Mouse (Mus musculus) midbrain, embryonic 16.5 days (tissue): ENCODE measurements around the gene Klhl15. TPM values are rescaled to one million over a fixed set of nuclear protein-coding genes. Genes with fewer than 3 reads are reported as not detected.

Source experiments
- ATAC-seq: fragments of 200-750 bp; cut with Nextera tagmentation; 2 replicates; pipeline ENCODE4 v1.8.0; 2017; ENCODE audit warnings: moderate TSS enrichment
- H3K27ac ChIP-seq: fragments of 300-500 bp; sonication (generic); 2 replicates; pipeline ENCODE4 v1.5.1; 2014; ENCODE audit warnings: mild to moderate bottlenecking, low read length, mixed read lengths
- H3K27me3 ChIP-seq: fragments of 300-500 bp; sonication (generic); 2 replicates; pipeline ENCODE4 v1.6.1; 2014; ENCODE audit warnings: low read depth, low read length, mixed read lengths; ENCODE audit not compliant: control insufficient read depth, insufficient read depth
- H3K36me3 ChIP-seq: fragments of 300-500 bp; sonication (generic); 2 replicates; pipeline ENCODE4 v1.6.1; 2014; ENCODE audit warnings: mild to moderate bottlenecking, low read length, moderate library complexity, mixed read lengths; ENCODE audit not compliant: control insufficient read depth, insufficient read depth
- H3K4me1 ChIP-seq: fragments of 300-500 bp; sonication (generic); 2 replicates; pipeline ENCODE4 v1.6.1; 2014; ENCODE audit warnings: mild to moderate bottlenecking, low read length, mixed read lengths; ENCODE audit not compliant: control insufficient read depth, insufficient read depth
- H3K4me2 ChIP-seq: fragments of 300-500 bp; sonication (generic); 2 replicates; pipeline ENCODE4 v1.6.1; 2014; ENCODE audit warnings: mild to moderate bottlenecking, low read length, mixed read lengths
- H3K4me3 ChIP-seq: fragments of 300-500 bp; sonication (generic); 2 replicates; pipeline ENCODE4 v1.5.1; 2014; ENCODE audit warnings: low read depth, mild to moderate bottlenecking, low read length, moderate library complexity, mixed read lengths
- H3K9ac ChIP-seq: fragments of 300-500 bp; sonication (generic); 2 replicates; pipeline ENCODE4 v1.6.1; 2014; ENCODE audit warnings: low read depth, low read length, mixed read lengths
- H3K9me3 ChIP-seq: fragments of 300-500 bp; sonication (generic); replicated peaks from 2 replicates; pipeline ENCODE4 v1.6.1; 2014; ENCODE audit warnings: mild to moderate bottlenecking, low read length, mixed read lengths; ENCODE audit not compliant: control insufficient read depth, poor library complexity, severe bottlenecking
- WGBS: fragments of 180-500 bp; shearing (Covaris S2); extraction: QIAGEN DNeasy Blood & Tissue Kit; methylation state at CpG from one replicate; pipeline ENCODE4 v1.1.7; 2014; 5-methylcytosine and 5-hydroxymethylcytosine counted together
- microRNA-seq: library from miRNA; unstranded; fragments of <30 nt; microRNA quantifications from one replicate; pipeline ENCODE4, GENCODE M21; 2017
- polyA plus RNA-seq: library from polyadenylated mRNA; unstranded; fragments of >200 nt; fragmentation: Nextera tagmentation; extraction: Ambion mirVana; gene quantifications from 2 replicates; pipeline ENCODE4 v1.2.1, GENCODE M21; 2015

Gene Klhl15
- polyA plus RNA-seq, 1 experiment from 2014 or later, result 9.3 TPM

- Histone ChIP-seq H3K9me3 (no peaks in the 10 kb centered on the region), H3K27me3 (peaks cover 35% of the 10 kb centered on the region), H3K4me2 (peak overlapping the region; percentile 48), H3K36me3 (no peaks in the 10 kb centered on the region), H3K9ac (peak overlapping the region; percentile 73), H3K4me1 (no peaks in the 10 kb centered on the region), H3K4me3 (peak overlapping the region; percentile 64), H3K27ac (peak overlapping the region; percentile 89)
- no peak for ATAC-seq
- WGBS, result 10% methylated on average over 21 of the region's 25 CpGs
Measured at GRCm38 (mm10) chrX:94233936-94234531, 365 bp upstream of the Klhl15 start.

- Histone ChIP-seq H3K27ac (peak overlapping the region; percentile 89), H3K27me3 (peaks cover 31% of the 10 kb centered on the region), H3K9ac (peak overlapping the region; percentile 73), H3K36me3 (no peaks in the 10 kb centered on the region), H3K4me2 (peak overlapping the region; percentile 48), H3K4me3 (peak overlapping the region; percentile 64), H3K4me1 (no peaks in the 10 kb centered on the region), H3K9me3 (no peaks in the 10 kb centered on the region)
- WGBS, result 15% methylated on average over 35 of the region's 35 CpGs
- no peak for ATAC-seq
Measured at GRCm38 (mm10) chrX:94235190-94235555, 774 bp downstream of the Klhl15 start.

- peaks cover 28% of the 10 kb centered on the region for H3K27me3 ChIP-seq
- peak overlapping the region; percentile 9; the same call in 1 of the 2 replicates for H3K27ac ChIP-seq
- no peaks in the 10 kb centered on the region for H3K4me1 ChIP-seq
- peak overlapping the region; percentile 64 for H3K4me3 ChIP-seq
- no peaks in the 10 kb centered on the region for H3K36me3 ChIP-seq
- peak overlapping the region; percentile 48 for H3K4me2 ChIP-seq
- WGBS, result 17% methylated on average over 12 of the region's 12 CpGs
- H3K9ac ChIP-seq, result peak overlapping the region; percentile 73
- H3K9me3 ChIP-seq, result no peaks in the 10 kb centered on the region
- no peak for ATAC-seq
Measured at GRCm38 (mm10) chrX:94235601-94236000, 1.2 kb downstream of the Klhl15 start.

- no peaks in the 10 kb centered on the region for H3K36me3 ChIP-seq
- no peak for ATAC-seq
- no peak overlapping the region for H3K4me2 ChIP-seq
- H3K4me3 ChIP-seq, result no peak overlapping the region
- no peaks in the 10 kb centered on the region for H3K9me3 ChIP-seq
- peaks cover 13% of the 10 kb centered on the region; the same call in 1 of the 2 replicates for H3K27me3 ChIP-seq
- 6% methylated on average over 2 of the region's 2 CpGs for WGBS
- H3K4me1 ChIP-seq, result no peaks in the 10 kb centered on the region
- H3K9ac ChIP-seq, result no peak overlapping the region
- H3K27ac ChIP-seq, result no peak overlapping the region
Measured at GRCm38 (mm10) chrX:94288923-94289322, 54.5 kb downstream of the Klhl15 start.

- H3K27me3 ChIP-seq, result peaks cover 27% of the 10 kb centered on the region
- no peaks in the 10 kb centered on the region for H3K36me3 ChIP-seq
- H3K9me3 ChIP-seq, result no peaks in the 10 kb centered on the region
- no peak overlapping the region for H3K27ac ChIP-seq
- 68% methylated on average over 2 of the region's 2 CpGs for WGBS
- H3K9ac ChIP-seq, result no peak overlapping the region
- no peak for ATAC-seq
- H3K4me2 ChIP-seq, result no peak overlapping the region
- H3K4me1 ChIP-seq, result no peaks in the 10 kb centered on the region
- no peak overlapping the region for H3K4me3 ChIP-seq
Measured at GRCm38 (mm10) chrX:94302928-94303327, 68.5 kb downstream of the Klhl15 start.

DNA sequence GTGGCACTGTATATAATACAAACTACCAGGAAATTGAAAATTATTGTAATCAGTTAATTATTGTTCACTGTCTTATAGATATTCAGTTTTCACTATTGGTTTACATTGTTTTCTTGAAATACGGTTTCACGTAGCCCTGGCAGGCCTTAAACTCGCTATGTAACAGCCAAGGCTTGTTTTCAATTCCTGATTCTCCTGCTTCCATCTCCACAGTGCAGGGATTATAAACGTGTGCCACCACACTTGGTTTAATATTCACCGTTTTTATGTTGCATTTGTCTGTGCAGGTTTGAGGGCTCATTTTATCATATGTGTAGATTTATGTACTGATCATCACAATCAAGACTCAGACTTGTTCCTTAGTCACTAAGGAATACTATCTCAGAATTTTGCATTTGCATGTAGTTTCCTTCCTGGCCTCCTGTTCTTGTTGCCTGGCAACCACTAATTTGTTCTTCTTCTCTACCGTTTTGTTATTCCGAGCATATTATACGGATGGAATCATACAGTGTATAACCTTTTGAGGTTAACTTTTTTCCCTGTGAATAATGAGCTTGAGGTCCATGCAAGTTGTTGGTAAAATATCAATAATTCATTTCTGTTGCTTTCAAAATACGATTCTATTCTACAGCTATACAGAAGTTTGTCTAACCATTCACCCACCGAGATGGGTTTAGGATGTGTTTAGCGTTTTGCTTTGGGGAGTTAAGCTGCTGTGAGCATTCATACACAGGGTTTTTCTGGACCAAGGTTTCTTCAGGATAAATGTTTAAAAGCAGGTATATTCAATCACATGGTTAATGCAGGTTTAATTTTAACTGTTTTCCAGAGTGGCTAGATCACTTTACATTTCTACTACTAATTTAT, 86.9 kb downstream of the Klhl15 start:
- ATAC-seq, result peak; percentile 88
- no peak overlapping the region for H3K9ac ChIP-seq
- no peaks in the 10 kb centered on the region for H3K36me3 ChIP-seq
- peaks cover 15% of the 10 kb centered on the region for H3K27me3 ChIP-seq
- H3K4me2 ChIP-seq, result no peak overlapping the region
- no peaks in the 10 kb centered on the region for H3K4me1 ChIP-seq
- H3K9me3 ChIP-seq, result no peaks in the 10 kb centered on the region
- WGBS, result 51% methylated on average over 11 of the region's 11 CpGs
- H3K27ac ChIP-seq, result peak overlapping the region; percentile 55
- H3K4me3 ChIP-seq, result no peak overlapping the region

Small RNAs within 50 kb of the gene (microRNA-seq; reads per million reads assigned to microRNA genes)
- gene Mir7673, result not detected

Other genes with a start within 250 kb of the Klhl15 start
- 18.2 and 19.3 TPM in 2 replicates for gene Zfx, start 110.9 kb upstream of the Klhl15 start, polyA plus RNA-seq
- gene Eif2s3x, start 21.7 kb upstream of the Klhl15 start, polyA plus RNA-seq, result 88.3 and 93.3 TPM in 2 replicates
- 0.09 and 0.10 TPM in 2 replicates for gene Fam90a1b, start 132.2 kb downstream of the Klhl15 start, polyA plus RNA-seq
- 121 and 122 TPM in 2 replicates for gene Apoo, start 132.5 kb downstream of the Klhl15 start, polyA plus RNA-seq